Mouse (Mus musculus) midbrain, embryonic 16.5 days (tissue): ENCODE data around the gene Dnajb8. TPM values are rescaled to one million over a fixed set of nuclear protein-coding genes. Genes with fewer than 3 reads are reported as not detected.

Experiments
- ATAC-seq: fragments of 200-750 bp; cut with Nextera tagmentation; 2 replicates; pipeline ENCODE4 v1.8.0; 2017; ENCODE audit warnings: moderate TSS enrichment
- H3K27ac ChIP-seq: fragments of 300-500 bp; sonication (generic); 2 replicates; pipeline ENCODE4 v1.5.1; 2014; ENCODE audit warnings: mild to moderate bottlenecking, low read length, mixed read lengths
- H3K27me3 ChIP-seq: fragments of 300-500 bp; sonication (generic); 2 replicates; pipeline ENCODE4 v1.6.1; 2014; ENCODE audit warnings: low read depth, low read length, mixed read lengths; ENCODE audit not compliant: control insufficient read depth, insufficient read depth
- H3K36me3 ChIP-seq: fragments of 300-500 bp; sonication (generic); 2 replicates; pipeline ENCODE4 v1.6.1; 2014; ENCODE audit warnings: mild to moderate bottlenecking, low read length, moderate library complexity, mixed read lengths; ENCODE audit not compliant: control insufficient read depth, insufficient read depth
- H3K4me1 ChIP-seq: fragments of 300-500 bp; sonication (generic); 2 replicates; pipeline ENCODE4 v1.6.1; 2014; ENCODE audit warnings: mild to moderate bottlenecking, low read length, mixed read lengths; ENCODE audit not compliant: control insufficient read depth, insufficient read depth
- H3K4me2 ChIP-seq: fragments of 300-500 bp; sonication (generic); 2 replicates; pipeline ENCODE4 v1.6.1; 2014; ENCODE audit warnings: mild to moderate bottlenecking, low read length, mixed read lengths
- H3K4me3 ChIP-seq: fragments of 300-500 bp; sonication (generic); 2 replicates; pipeline ENCODE4 v1.5.1; 2014; ENCODE audit warnings: low read depth, mild to moderate bottlenecking, low read length, moderate library complexity, mixed read lengths
- H3K9ac ChIP-seq: fragments of 300-500 bp; sonication (generic); 2 replicates; pipeline ENCODE4 v1.6.1; 2014; ENCODE audit warnings: low read depth, low read length, mixed read lengths
- H3K9me3 ChIP-seq: fragments of 300-500 bp; sonication (generic); replicated peaks from 2 replicates; pipeline ENCODE4 v1.6.1; 2014; ENCODE audit warnings: mild to moderate bottlenecking, low read length, mixed read lengths; ENCODE audit not compliant: control insufficient read depth, poor library complexity, severe bottlenecking
- WGBS: fragments of 180-500 bp; shearing (Covaris S2); extraction: QIAGEN DNeasy Blood & Tissue Kit; methylation state at CpG from one replicate; pipeline ENCODE4 v1.1.7; 2014; 5-methylcytosine and 5-hydroxymethylcytosine counted together
- polyA plus RNA-seq: library from polyadenylated mRNA; unstranded; fragments of >200 nt; fragmentation: Nextera tagmentation; extraction: Ambion mirVana; gene quantifications from 2 replicates; pipeline ENCODE4 v1.2.1, GENCODE M21; 2015

Gene Dnajb8
- polyA plus RNA-seq, 1 experiment from 2014 or later, result not detected

- peak overlapping the region; percentile 48 for H3K4me2 ChIP-seq
- no peaks in the 10 kb centered on the region for H3K36me3 ChIP-seq
- WGBS, result 1% methylated on average over 36 of the region's 39 CpGs
- H3K27ac ChIP-seq, result no peak overlapping the region
- H3K4me1 ChIP-seq, result peaks cover 27% of the 10 kb centered on the region
- no peak for ATAC-seq
- H3K4me3 ChIP-seq, result peak overlapping the region; percentile 31
- no peaks in the 10 kb centered on the region for H3K9me3 ChIP-seq
- H3K27me3 ChIP-seq, result peaks cover 56% of the 10 kb centered on the region
- H3K9ac ChIP-seq, result peak overlapping the region; percentile 54
These were observed 24.6 kb upstream of the Dnajb8 start for GRCm38 (mm10) chr6:88197313-88198069.

GRCm38 (mm10) chr6:88198070-88198940 is 23.8 kb upstream of the Dnajb8 start:
- Histone ChIP-seq H3K4me3 (peak overlapping the region; percentile 43), H3K4me1 (peaks cover 27% of the 10 kb centered on the region), H3K4me2 (peak overlapping the region; percentile 48), H3K9me3 (no peaks in the 10 kb centered on the region), H3K36me3 (no peaks in the 10 kb centered on the region), H3K9ac (peak overlapping the region; percentile 46; the same call in 1 of the 2 replicates), H3K27ac (no peak overlapping the region), H3K27me3 (peaks cover 51% of the 10 kb centered on the region)
- ATAC-seq, result peak; percentile 44; the same call in 1 of the 2 replicates
- under 1% methylated on average over 55 of the region's 62 CpGs for WGBS

DNA sequence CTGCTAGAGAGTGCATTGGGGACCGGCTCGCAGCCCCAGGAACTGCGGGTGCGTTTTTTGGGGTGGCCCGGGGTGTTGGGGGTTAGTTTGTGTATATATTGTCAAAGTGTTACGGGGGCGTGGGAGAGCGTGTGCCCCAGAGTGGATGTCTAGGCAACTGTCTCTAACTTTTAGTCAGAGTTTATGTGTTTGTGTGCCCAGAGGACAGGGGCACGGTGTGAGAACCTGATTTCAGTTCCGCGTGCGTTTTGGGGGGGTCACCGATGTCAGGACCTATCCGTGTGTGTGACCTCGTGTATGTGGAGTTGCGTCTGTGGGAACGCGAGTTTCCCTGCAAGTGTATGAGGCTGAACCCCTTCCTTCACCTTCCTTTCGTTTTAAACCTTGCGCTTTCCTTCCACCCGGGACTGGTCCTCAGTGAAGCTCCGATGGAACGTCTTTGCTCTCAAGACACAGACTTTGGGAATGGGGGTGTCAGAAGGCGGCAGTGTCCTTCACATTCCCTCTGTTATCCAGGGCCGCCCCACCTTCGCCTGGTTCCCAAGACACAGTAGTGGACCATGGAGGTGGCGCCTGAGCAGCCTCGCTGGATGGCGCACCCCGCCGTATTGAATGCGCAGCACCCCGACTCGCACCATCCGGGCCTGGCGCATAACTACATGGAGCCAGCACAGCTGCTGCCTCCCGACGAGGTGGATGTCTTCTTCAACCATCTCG is 22.9 kb upstream of the Dnajb8 start:
- Histone ChIP-seq H3K36me3 (no peaks in the 10 kb centered on the region), H3K9me3 (no peaks in the 10 kb centered on the region), H3K27ac (no peak overlapping the region), H3K4me2 (peak overlapping the region; percentile 48), H3K4me1 (peaks cover 24% of the 10 kb centered on the region), H3K4me3 (peak overlapping the region; percentile 43), H3K9ac (peak overlapping the region; percentile 46; the same call in 1 of the 2 replicates), H3K27me3 (peaks cover 59% of the 10 kb centered on the region)
- ATAC-seq, result no peak
- 1% methylated on average over 39 of the region's 39 CpGs for WGBS

DNA sequence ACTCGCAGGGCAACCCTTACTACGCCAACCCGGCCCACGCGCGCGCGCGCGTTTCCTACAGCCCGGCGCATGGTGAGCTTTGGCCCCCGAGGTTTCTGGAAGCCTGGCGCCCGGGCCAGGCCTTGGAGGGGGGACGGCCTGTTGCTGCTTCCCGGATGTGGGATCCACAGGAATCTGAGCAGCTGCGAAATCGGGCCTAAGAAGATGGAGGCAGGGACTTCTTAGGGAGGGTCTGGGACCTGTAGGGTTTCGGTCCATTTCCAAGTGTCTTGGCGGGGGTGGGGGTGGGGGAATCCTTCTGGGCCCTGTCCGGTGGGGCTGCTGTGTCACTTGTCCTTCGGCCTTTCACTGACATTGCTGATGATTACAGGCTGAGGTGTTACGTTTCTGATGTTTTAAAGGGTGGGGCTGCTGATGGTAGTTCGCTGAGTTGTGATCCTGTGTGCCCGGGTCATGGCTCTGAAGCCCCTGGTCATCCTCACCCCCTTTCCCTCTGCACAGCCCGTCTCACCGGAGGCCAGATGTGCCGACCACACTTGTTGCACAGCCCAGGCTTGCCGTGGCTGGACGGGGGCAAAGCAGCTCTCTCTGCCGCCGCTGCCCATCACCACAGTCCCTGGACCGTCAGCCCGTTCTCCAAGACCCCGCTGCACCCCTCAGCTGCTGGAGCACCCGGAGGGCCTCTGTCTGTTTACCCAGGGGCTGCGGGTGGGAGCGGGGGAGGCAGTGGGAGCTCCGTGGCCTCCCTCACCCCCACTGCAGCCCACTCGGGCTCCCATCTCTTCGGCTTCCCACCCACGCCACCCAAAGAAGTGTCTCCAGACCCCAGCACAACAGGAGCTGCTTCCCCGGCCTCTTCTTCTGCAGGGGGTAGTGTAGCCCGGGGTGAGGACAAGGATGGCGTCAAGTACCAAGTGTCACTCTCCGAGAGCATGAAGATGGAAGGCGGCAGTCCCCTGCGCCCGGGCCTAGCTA is 22.1 kb upstream of the Dnajb8 start:
- H3K9me3 ChIP-seq, result no peaks in the 10 kb centered on the region
- H3K36me3 ChIP-seq, result no peaks in the 10 kb centered on the region
- WGBS, result 3% methylated on average over 48 of the region's 50 CpGs
- H3K4me1 ChIP-seq, result peaks cover 24% of the 10 kb centered on the region
- H3K27ac ChIP-seq, result no peak overlapping the region
- H3K4me2 ChIP-seq, result peak overlapping the region; percentile 48
- ATAC-seq, result no peak
- H3K9ac ChIP-seq, result no peak overlapping the region; the same call in 1 of the 2 replicates
- H3K27me3 ChIP-seq, result peaks cover 68% of the 10 kb centered on the region
- peak overlapping the region; percentile 43 for H3K4me3 ChIP-seq

DNA sequence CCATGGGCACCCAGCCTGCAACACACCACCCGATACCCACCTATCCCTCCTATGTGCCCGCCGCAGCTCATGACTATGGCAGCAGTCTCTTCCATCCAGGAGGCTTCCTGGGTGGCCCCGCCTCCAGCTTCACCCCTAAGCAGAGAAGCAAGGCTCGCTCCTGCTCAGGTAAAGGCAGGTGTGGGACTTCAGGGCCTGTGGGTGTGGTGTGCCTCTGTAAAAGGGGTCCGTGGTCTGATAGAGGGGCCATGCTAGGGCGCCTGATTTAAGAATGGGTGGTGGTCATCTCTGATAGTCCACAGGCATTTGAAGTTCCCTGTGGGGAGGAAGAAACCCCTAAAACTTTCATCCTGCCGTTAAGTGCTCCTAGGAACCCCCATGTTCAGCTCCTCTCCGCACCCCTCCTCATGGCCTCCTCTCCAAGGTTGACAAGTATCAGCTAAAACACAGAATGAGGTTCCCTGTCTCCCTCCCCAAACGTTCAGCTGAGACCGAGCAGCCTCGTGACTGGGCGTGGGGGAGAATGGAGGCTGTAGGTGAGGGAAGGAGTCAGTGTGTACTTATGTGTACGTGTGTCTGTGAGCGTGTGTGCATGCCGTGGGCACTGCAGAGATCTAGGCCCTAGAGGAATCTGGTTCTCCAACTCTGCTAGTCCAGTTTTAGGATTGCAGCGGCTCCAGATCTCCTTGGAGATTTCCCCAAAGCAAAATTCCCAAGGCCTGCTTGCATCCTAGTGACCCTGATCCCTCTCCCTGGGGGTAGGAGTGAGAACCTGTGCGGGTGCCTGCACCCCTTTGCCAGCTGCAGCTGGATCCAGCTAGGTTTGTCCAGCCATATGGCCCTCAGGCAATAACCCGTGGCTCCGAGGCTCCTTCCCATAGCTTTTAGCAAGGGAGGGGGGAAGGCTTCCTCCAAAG is 21.1 kb upstream of the Dnajb8 start:
- Histone ChIP-seq H3K9me3 (no peaks in the 10 kb centered on the region), H3K27ac (no peak overlapping the region), H3K36me3 (no peaks in the 10 kb centered on the region), H3K4me3 (peak overlapping the region; percentile 6; the same call in 1 of the 2 replicates), H3K27me3 (peaks cover 68% of the 10 kb centered on the region), H3K9ac (no peak overlapping the region), H3K4me1 (peaks cover 24% of the 10 kb centered on the region), H3K4me2 (peak overlapping the region; percentile 48)
- 7% methylated on average over 20 of the region's 20 CpGs for WGBS
- no peak for ATAC-seq

DNA sequence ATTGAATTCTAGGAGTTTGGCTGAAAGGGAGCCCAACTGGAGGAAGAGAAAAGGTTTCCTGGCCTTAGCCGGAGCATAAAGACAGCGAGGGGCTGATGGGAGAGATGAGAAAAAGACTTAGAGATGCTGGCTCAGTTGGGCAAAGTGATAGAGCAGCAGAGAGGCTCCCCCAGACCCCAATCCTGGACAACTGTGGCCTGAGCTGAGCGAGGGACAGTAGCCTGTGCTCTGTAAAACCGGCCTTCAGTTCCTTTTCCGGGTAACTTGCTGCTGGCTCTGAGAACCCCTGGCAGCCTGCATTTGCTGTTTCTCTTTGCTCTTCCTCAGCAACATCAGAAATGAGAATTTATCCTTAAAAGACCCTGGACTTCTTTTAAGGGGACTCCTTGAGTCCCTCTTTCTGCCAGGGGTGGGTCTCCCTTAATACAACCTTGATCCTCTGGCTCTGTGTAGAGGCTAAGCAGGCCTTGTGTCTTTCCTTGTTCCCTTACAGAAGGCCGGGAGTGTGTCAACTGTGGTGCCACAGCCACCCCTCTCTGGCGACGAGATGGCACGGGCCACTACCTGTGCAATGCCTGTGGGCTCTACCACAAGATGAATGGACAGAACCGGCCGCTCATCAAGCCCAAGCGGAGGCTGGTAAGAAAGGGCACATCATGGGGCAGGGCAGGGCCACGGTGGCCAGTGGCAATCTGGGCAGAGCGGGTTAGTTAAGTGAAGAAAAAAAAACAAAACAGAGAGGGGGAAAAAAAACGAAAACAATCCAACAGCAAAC is 20.0 kb upstream of the Dnajb8 start:
- Histone ChIP-seq H3K9me3 (no peaks in the 10 kb centered on the region), H3K4me3 (no peak overlapping the region), H3K4me1 (peaks cover 15% of the 10 kb centered on the region), H3K9ac (no peak overlapping the region), H3K36me3 (no peaks in the 10 kb centered on the region), H3K27ac (no peak overlapping the region), H3K27me3 (peaks cover 76% of the 10 kb centered on the region), H3K4me2 (no peak overlapping the region)
- 9% methylated on average over 15 of the region's 15 CpGs for WGBS
- ATAC-seq, result no peak
